Mouse (Mus musculus) c-Kit-positive CD71-negative TER-119-negative erythroid progenitor cells, embryonic 14.5 days (primary cell): ENCODE results near the gene Bclaf1.

ENCODE experiments used
- DNase-seq: peaks from one replicate; pipeline ENCODE4 v3.0.0-alpha.2; 2013; ENCODE audit warnings: low read depth

Bclaf1 gene

DNA sequence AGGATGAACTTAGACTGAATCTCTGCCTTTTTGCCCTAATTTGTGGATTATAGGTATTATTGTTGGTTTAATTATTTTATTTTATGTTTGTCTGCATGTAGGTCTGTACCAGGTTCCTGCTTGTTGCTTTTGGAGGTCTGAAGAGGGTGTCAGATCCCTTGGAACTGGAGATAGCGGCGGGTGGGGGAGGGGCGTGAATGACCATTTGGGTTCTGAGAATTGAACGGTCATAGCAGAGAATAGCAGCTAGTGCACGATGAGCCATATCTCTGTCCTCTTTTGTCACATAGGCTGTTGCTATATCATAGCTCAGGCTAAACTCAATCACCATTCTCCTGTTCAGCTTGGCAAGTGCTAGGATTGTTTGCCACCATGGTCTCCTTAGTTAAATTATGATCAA is 5.2 kb downstream of the Bclaf1 start:
- DNase-seq, result no peak

DNA sequence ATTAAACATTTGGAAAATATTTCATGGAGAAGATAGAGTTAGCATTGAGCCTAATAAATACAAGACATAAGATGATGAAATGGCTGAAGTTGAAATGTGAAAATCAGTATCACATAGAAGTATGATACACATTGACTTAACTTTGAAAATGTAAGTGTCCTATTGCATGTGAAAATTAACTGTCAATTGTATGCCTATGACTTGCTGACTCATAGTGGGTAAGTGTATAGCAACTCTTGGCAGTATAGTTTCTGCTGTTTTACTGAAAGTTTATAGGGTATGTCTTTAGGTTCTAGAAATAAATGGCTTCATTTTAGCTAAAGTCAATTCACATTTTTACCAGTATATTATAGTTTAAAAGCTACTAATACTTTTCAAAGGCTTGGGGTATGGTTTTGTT is 14.0 kb downstream of the Bclaf1 start:
- no peak for DNase-seq

DNA sequence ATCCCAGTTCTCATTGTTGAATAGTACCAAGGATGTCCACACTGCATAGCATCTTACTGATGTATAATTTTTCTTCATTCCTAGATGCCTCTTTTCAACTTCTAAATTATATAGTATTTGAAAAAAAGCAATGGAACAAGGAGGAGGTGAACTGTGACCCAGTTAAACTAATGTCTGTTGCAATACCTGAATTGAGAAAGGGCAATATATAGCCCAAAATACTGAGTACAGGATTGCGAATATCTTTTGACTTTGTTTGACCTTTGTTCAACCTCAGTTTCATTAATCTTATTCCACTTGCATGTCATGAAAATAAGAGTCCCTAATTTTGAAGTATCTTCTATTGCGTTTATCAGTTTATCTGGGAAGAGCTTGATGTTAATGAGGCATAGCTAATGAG is 19.0 kb downstream of the Bclaf1 start:
- DNase-seq, result no peak

DNA sequence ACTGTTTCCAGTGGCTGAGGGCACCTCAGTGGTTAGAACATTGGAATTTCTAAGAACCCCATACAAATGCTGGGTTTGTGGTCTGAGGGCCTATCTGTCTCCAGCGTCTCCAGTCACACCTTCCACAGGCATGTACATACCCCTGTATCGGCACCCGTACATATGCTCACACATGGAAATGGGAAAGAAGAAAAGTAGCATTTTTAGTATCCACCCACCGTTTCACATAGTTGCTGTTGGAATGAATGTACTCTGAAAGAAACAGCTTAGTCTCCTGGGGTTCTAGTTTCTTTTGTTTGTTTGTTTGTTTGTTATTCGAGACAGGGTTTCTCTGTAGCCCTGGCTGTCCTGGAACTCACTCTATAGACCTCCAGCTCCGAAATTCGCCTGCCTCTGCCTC is 25.6 kb downstream of the Bclaf1 start:
- no peak for DNase-seq

DNA sequence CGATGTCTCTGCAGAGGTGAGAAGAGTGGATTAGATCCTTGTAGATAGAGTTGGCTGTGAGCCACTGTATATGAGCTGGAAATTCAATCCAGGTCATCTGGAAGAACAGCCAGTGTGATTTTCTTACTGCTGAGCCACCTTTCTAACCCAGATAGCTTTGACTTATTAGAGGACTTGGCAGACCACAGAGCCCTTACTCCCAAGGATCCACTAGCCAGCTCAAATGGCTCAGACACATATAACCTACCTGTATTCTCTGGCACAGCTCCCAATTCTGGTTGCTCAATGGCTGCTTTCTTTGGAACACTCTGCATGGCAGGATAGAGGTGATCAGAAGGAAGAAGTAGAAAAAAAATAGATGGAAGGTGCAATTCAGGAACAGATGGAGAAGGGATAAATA is 33.5 kb downstream of the Bclaf1 start:
- no peak for DNase-seq

DNA sequence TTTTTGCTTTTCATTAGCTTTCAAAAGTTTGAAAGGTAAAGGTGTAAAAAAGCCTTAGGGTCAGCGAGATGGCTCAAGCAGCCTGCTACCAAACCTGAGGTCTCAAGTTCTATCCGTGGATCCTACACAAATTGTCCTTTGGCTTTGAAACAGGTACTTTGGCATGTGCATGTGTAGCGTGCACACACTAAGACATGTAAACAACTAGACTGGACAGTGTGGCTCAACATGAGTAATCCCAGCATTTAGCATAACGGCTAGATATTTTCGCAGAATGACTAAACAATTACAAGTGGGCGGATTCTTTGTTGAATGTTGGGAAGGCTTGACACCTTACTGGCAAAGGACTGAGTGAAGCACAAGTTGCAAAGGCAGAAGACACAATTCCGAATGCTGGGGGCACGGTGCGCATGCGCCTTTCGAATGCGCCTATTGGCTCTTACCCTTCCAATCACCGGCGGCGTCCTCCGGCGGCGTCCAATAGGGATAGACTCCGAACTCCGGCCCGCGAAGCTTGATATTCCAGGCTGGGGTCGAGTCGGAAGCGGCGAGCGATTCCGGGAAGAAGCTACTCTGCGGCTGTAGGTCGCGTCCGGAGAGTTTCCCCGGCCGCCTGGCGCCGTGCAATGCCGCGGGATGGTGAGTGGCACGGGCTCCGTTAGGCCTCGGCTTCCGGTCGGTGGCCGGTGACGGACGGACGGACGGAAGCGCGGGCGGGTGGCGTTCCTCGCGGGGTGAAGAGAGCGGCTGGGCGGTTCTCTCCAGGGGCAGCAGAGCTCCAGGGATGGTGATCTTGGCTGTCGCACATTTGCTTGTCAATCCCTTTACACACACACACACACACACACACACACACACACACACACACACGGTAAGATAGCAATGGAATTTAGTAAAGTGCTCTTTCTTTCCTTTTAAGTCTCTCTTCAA is 35.3 kb downstream of the Bclaf1 start, which contains the start of gene Mtfr2:
Gene Mtfr2, plus strand, starts transcription at position 486 of the 930 bp plus-strand sequence.
- DNase-seq, result peak; percentile 98

DNA sequence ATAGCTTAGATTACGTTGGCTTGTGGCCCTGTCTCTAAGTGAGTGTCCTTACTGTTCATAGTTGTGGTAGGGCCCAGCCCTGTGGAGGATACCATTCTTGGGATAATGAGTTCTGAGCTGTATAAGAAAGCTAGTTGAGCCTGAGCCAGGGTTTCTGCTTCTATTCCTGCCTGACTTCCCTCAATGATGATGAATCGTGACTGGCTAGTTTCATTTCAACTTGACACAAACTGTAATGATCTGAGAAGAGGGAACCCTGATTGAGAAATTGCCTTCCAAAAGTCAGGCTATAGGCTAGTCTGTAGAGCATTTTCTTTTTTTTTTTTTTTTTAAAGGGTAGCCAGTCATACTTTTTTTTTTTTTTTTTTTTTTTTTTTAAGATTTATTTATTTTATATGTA is 36.6 kb downstream of the Bclaf1 start:
- DNase-seq, result peak; percentile 17

DNA sequence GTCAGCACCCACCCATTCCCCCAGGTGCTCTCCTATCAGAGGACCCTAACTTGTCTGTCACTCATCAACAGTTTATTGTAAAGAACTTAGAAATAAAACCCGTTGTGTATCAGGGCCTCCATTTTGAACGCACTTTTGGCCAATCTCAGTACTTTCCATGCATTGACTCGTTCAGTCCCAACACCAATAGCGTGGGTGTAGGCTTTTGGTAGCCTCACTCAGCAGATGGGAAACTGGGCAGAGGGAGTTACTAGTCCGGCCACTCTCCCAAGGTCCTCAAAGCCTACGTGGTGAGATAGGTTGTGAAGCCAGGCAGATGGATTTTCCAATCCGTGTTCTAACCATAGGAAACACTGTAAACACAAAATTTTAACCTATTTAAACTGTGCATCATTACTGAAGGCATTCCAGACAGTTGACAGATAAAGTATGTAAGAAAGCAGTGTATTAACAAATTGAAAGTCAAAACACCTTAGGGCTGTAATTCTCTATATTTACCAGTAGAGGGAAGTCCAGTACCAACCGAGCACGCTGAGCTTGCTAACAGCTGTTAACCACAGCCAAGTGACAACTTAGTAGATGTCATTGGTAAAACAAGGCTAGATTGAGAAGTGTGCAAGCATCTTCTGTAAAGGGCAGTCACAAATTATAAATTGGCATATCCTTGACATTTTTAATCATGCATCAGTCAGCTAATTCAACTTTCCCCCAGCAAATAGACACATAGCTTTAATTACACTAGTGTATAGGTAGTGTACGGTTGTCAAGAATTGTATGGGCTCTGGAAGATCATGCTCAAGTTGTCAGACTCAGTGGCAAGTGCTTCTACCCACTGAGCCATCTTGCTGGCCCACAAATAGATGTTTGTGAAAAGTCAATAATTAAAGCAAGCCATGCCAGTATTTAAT is 49.5 kb downstream of the Bclaf1 start:
- no peak for DNase-seq

DNA sequence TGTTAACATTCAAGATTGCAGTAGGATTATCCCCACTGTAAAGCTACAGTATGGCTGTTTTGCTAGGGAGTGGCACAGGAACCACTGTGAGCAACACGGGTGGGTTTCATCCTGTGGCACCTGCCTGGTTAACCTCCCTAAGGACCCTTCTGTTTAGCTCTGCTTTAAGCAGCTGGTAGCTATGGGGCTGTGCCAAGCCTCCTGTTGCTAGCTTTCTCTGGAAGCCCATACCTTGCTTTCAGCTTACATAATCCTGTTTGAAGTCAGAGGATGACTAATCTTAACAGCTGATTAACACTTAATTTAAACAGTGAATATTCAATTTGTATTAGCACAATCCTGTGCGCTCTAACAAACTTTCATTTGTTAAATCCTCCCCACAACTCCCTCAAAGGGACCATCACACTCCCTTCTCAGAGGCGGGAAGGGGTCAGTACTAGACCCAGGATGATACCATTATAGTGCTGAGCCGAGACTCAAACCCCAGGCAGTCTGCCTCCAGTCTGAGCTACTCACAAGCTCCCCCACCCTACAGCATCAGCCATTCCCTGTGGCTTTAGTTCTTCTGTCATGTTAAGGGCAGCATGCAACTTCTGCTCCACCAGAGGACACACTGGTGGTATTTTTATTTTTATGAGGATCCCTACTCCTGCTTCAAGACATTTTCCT is 50.3 kb downstream of the Bclaf1 start:
- no peak for DNase-seq

DNA sequence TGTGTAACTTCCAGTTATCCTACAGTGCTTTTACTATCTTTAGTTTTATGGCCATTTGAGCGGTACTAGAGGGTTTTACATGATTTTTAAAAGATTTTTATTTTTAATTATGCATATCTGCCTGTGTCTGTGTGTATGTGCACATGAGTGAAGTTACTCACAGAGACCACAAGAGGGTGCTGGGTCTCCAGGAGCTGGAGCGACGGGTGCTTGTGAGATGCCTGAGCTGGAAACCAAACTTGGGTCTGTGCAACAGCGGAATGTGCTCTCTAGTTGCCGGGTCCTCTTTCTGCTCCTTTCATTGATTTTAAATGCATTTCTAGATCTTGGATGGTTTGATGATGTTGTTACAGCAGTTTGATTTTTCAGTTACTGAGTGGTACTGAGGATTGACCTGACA is 59.8 kb downstream of the Bclaf1 start:
- no peak for DNase-seq

DNA sequence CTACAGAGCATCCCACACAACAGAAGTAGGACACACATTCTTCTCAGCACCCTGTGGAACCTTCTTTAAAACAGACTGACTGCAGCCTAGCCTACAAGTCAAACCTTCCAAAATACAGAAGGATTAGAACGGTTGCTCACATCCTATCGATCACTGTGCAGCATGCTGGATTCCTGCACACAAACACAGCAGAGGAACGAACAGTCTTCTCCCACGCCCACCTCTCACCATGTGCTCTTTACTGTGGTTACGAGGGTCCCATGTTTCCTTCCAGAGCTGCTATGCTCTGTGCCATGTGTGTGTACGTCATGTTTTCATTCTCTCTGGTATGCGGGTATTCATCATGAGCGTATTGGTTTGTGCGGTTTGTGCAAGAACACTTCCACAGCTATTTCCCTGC is 65.4 kb downstream of the Bclaf1 start:
- no peak for DNase-seq

DNA sequence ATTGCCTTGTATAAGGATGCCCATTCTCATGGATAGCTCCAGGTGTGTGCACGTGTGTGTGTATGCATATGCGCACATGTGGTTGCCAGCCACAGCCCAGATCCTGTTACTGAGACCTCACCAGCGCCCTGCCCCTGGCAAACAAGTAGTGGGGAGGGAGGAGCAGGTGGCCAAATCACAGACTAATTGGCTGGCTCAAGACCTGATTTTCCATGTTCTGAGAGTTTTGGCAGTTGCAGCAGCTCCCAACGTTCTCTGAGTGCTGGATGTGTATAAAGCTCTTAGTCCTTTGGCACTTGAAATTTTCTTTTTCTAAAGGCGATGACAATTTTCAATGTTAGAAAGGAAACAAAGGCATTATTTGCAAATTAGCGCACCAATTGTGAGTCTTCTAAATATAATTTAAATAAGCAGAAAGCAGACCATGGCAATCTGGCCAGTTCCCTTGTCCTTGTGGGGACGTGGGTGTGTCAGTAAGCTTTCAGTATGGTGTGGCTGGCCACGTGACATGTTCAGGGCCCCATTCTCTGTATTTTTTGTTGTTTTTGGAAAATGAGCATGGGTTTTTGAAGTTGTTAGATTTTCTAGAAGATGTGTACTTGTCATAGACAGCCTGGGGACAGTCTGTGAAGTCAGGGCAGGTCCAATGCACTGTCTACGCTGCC is 66.9 kb downstream of the Bclaf1 start:
- DNase-seq, result no peak

DNA sequence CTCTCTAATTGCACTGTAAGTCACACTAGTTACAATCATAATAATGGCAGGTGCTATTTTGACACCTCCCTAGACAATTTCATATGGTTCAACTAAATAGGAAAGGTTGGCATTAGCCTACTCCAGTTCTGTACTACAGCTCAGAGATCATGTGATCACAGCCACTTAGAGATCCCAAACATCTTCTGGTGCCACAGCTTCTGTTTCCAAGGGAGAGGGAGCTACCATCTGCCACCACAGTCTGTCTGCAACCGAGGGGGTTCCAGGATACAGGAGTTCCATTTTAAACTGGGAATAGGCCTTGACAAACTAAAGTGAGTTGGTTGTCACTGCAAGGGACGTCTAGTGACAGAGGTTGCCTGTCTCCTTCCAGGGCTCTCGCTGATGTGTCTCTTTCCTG is 68.5 kb downstream of the Bclaf1 start:
- no peak for DNase-seq

DNA sequence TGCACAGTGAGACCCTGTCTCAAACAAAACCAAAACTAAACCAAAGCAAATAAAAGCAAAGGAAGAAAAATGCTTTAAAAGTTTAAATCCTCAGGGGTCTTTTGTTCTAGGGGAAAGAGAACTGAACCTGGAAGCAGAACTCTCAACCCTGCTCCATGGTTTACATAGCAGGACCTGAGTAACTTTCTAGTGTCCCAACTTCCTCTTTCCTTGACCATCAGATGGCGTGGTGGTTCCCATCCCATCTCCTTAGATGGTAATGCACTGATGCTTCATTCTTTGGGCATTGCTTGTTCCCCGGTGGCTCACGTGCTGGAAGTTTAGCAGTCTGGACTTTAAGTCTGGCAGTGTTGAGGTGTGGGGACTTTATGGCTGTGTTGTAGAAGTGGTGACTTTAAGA is 69.1 kb downstream of the Bclaf1 start:
- DNase-seq, result no peak

DNA sequence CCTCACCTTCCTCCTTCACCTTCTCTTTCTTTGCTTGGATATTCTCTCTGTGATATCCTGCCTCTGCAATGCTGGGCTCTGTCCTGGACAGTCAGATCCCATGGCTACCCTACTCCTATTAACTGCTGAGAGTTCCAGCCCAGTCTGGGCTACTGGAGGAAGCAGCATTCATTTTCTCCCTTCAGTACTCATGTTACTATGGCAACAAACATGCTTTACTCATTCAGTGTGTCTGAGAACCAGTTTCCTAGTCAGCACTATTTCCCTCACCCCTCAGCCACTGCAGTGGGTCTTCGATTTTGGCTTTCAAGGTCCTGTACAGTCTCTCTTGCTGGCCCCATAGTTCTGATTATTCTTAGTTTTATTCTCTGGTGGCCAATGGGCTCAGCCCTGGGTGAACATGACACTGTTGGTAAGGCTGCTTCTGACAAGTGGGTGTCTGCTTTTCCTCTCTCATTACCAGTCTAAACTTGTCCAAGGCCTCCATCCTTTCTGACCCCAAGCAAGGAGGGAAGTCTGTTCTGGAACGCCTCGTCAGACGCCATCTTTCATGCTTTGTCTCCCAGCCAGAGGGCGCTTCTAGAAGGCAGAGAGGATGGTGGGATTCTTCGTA is 70.6 kb downstream of the Bclaf1 start:
- no peak for DNase-seq

DNA sequence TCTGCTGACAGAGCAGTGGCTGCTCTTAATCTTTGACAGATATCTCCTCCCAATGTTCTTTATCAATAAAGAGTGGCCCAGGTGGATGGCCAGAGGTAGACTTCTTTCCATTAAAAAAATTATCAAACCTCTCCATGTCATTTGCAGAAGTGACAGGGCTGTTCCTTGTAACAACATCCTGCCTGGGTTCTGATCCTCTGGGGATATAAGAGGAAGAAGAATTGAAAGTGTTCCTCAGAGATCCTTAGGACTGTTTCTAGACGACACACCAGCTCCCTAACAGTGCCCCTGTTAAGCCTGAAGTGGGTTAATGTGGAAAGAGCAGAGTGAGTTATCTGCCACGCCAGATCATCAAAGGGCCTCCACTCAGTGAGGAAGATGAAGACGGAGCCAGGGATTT is 78.3 kb downstream of the Bclaf1 start:
- no peak for DNase-seq
